Mouse (Mus musculus) bone marrow macrophage, adult 2 months (primary cell): ENCODE data around the gene Yy1. TPM values are rescaled to one million over a fixed set of nuclear protein-coding genes. Genes with fewer than 3 reads are reported as not detected.

Experiments
- H3K27ac ChIP-seq: 2 replicates; pipeline ENCODE4 v1.5.1; 2012; ENCODE audit warnings: low read depth, low read length; ENCODE audit not compliant: insufficient read depth
- H3K4me1 ChIP-seq: 2 replicates; pipeline ENCODE4 v1.6.1; 2012; ENCODE audit warnings: low read length; ENCODE audit not compliant: control insufficient read depth, insufficient read depth
- H3K4me3 ChIP-seq: 2 replicates; pipeline ENCODE4 v1.5.1; 2012; ENCODE audit warnings: mild to moderate bottlenecking, low read length, moderate library complexity; ENCODE audit not compliant: insufficient read depth
- CTCF ChIP-seq: IDR thresholded peaks from 2 replicates; pipeline ENCODE4 v1.5.1; 2012; ENCODE audit warnings: low read depth, mild to moderate bottlenecking, low read length, moderate library complexity
- POLR2A ChIP-seq: IDR thresholded peaks from 2 replicates; pipeline ENCODE4 v1.6.1; 2012; ENCODE audit warnings: mild to moderate bottlenecking, low read depth, low read length, borderline replicate concordance
- polyA plus RNA-seq: library from polyadenylated mRNA; stranded (reverse); fragments of >200 nt; gene quantifications from 2 replicates; pipeline ENCODE4 v1.2.4, GENCODE M21; 2012; ENCODE audit not compliant: missing spikeins, insufficient read depth, insufficient read length

Gene Yy1
- polyA plus RNA-seq, 1 experiment: 77.7 TPM

GRCm38 (mm10) chr12:108758682-108759081, 34.1 kb upstream of the Yy1 start:
- H3K4me3 ChIP-seq: no peak overlapping the region
- peaks cover 24% of the 10 kb centered on the region for H3K4me1 ChIP-seq
- no peak overlapping the region for H3K27ac ChIP-seq
- no peak for TF ChIP-seq POLR2A

- no peak for TF ChIP-seq CTCF
- no peak for TF ChIP-seq POLR2A
- H3K4me1 ChIP-seq: peaks cover 30% of the 10 kb centered on the region
Measured at GRCm38 (mm10) chr12:108759266-108759665, 33.5 kb upstream of the Yy1 start.

GRCm38 (mm10) chr12:108760016-108760415, 32.8 kb upstream of the Yy1 start:
- Histone ChIP-seq H3K4me1 (peaks cover 32% of the 10 kb centered on the region), H3K27ac (no peak overlapping the region), H3K4me3 (no peak overlapping the region)
- TF ChIP-seq POLR2A: no peak
- TF ChIP-seq CTCF: no peak

More at GRCm38 (mm10) chr12:108759266-108759665, 33.5 kb upstream of the Yy1 start:
- H3K27ac ChIP-seq: no peak overlapping the region
- no peak overlapping the region for H3K4me3 ChIP-seq

- Histone ChIP-seq H3K4me3 (peak overlapping the region; percentile 51), H3K4me1 (peaks cover 32% of the 10 kb centered on the region), H3K27ac (peak overlapping the region; percentile 93)
- TF ChIP-seq POLR2A (no peak), CTCF (no peak; the same call in 1 of the 2 replicates)
Measured at GRCm38 (mm10) chr12:108760500-108761020, 32.2 kb upstream of the Yy1 start.

- Histone ChIP-seq H3K4me3 (peak overlapping the region; percentile 51), H3K4me1 (peaks cover 32% of the 10 kb centered on the region)
Measured at GRCm38 (mm10) chr12:108761209-108761608, 31.6 kb upstream of the Yy1 start.

GRCm38 (mm10) chr12:108761665-108762064, 31.1 kb upstream of the Yy1 start:
- Histone ChIP-seq H3K27ac (peak overlapping the region; percentile 75), H3K4me3 (no peak overlapping the region), H3K4me1 (peaks cover 34% of the 10 kb centered on the region)
- TF ChIP-seq CTCF (no peak), POLR2A (no peak)

More at GRCm38 (mm10) chr12:108761209-108761608, 31.6 kb upstream of the Yy1 start:
- TF ChIP-seq POLR2A (no peak), CTCF (no peak)
- peak overlapping the region; percentile 93 for H3K27ac ChIP-seq

- H3K4me3 ChIP-seq: no peak overlapping the region
- no peak for TF ChIP-seq CTCF
- H3K27ac ChIP-seq: no peak overlapping the region
- peaks cover 36% of the 10 kb centered on the region for H3K4me1 ChIP-seq
Measured at GRCm38 (mm10) chr12:108763057-108763796, 29.5 kb upstream of the Yy1 start.

GRCm38 (mm10) chr12:108764917-108765678, 27.7 kb upstream of the Yy1 start:
- H3K4me3 ChIP-seq: peak overlapping the region; percentile 73
- peak overlapping the region; percentile 96 for H3K27ac ChIP-seq
- TF ChIP-seq CTCF: no peak
- TF ChIP-seq POLR2A: no peak
- H3K4me1 ChIP-seq: peaks cover 34% of the 10 kb centered on the region

- peak overlapping the region; percentile 96 for H3K27ac ChIP-seq
- peaks cover 32% of the 10 kb centered on the region for H3K4me1 ChIP-seq
- no peak for TF ChIP-seq POLR2A
- TF ChIP-seq CTCF: no peak
- peak overlapping the region; percentile 73 for H3K4me3 ChIP-seq
Measured at GRCm38 (mm10) chr12:108765751-108766221, 27.0 kb upstream of the Yy1 start.

- H3K27ac ChIP-seq: peak overlapping the region; percentile 96
- H3K4me3 ChIP-seq: peak overlapping the region; percentile 73
- TF ChIP-seq CTCF (0 out of 2 replicates have a peak, but pooled peaks have one; percentile 4), POLR2A (no peak)
- H3K4me1 ChIP-seq: peaks cover 29% of the 10 kb centered on the region
Measured at GRCm38 (mm10) chr12:108766316-108766715, 26.5 kb upstream of the Yy1 start.
